Mouse (Mus musculus): ENCODE measurements at regions not wholly inside any gene's neighbourhood (a gene's known extent, or its start where the extent isn't known, plus 50 kb on each side); places are given as distances from the start of the nearest gene placed in this dataset.

GRCm38 (mm10) chr3:50674860-50675566 lies 231.6 kb upstream of the Slc7a11 start:
- TF ChIP-seq CTCF (IDR thresholded peaks at IDR 0.05; ENCODE audit: extremely low read depth, insufficient read depth, low read length) (no peak), POLR2A (IDR thresholded peaks at IDR 0.05; ENCODE audit: extremely low read depth, insufficient read depth, low read length) (no peak)

All from cortical plate, adult 2 months (tissue).